Mouse (Mus musculus): ENCODE results near the gene Tmeff1.
A peak's percentile ranks its signal among the peaks of the same experiment; 100 is the strongest.
"Not testable (repeated sequence)": the region's sequence is repeated elsewhere in the genome, so short reads cannot be mapped to it uniquely, and the experiment has no call there.

Tmeff1 gene

GRCm38 (mm10) chr4:48676570-48677185 is 91.7 kb downstream of the Tmeff1 start:
- peak; percentile 30 for DNase-seq (ENCODE audit: low read depth, low spot score)

- no peak for DNase-seq (ENCODE audit: low read depth, low spot score)
Measured at GRCm38 (mm10) chr4:48677276-48677675, 92.3 kb downstream of the Tmeff1 start.

GRCm38 (mm10) chr4:48677812-48678211 is 92.8 kb downstream of the Tmeff1 start:
- peak; percentile 63 for DNase-seq (ENCODE audit: low read depth, low spot score)

- DNase-seq (ENCODE audit: low read depth, low spot score), result no peak
Measured at GRCm38 (mm10) chr4:48678793-48679192, 93.8 kb downstream of the Tmeff1 start.

GRCm38 (mm10) chr4:48679728-48680127 is 94.8 kb downstream of the Tmeff1 start:
- DNase-seq (ENCODE audit: low read depth, low spot score), result peak; percentile 33

GRCm38 (mm10) chr4:48680214-48680613 is 95.2 kb downstream of the Tmeff1 start:
- peak; percentile 55 for DNase-seq (ENCODE audit: low read depth, low spot score)

GRCm38 (mm10) chr4:48680648-48681343 is 95.8 kb downstream of the Tmeff1 start:
- DNase-seq (ENCODE audit: low read depth, low spot score), result peak; percentile 81

- no peak for DNase-seq (ENCODE audit: low read depth, low spot score)
Measured at GRCm38 (mm10) chr4:48683126-48683525, 98.2 kb downstream of the Tmeff1 start.

GRCm38 (mm10) chr4:48683633-48684209 is 98.7 kb downstream of the Tmeff1 start:
- DNase-seq (ENCODE audit: low read depth, low spot score), result not testable (repeated sequence)

- DNase-seq (ENCODE audit: low read depth, low spot score), result no peak
Measured at GRCm38 (mm10) chr4:48684593-48685187, 99.7 kb downstream of the Tmeff1 start.

GRCm38 (mm10) chr4:48688148-48688547 is 103.2 kb downstream of the Tmeff1 start:
- DNase-seq (ENCODE audit: low read depth, low spot score), result no peak

GRCm38 (mm10) chr4:48690640-48691039 is 105.7 kb downstream of the Tmeff1 start:
- DNase-seq (ENCODE audit: low read depth, low spot score), result peak; percentile 75

- peak; percentile 88 for DNase-seq (ENCODE audit: low read depth, low spot score)
Measured at GRCm38 (mm10) chr4:48691793-48692437, 106.9 kb downstream of the Tmeff1 start.

GRCm38 (mm10) chr4:48692736-48693292 is 107.8 kb downstream of the Tmeff1 start:
- DNase-seq (ENCODE audit: low read depth, low spot score), result no peak

GRCm38 (mm10) chr4:48696706-48697105 is 111.7 kb downstream of the Tmeff1 start:
- DNase-seq (ENCODE audit: low read depth, low spot score), result no peak

- peak; percentile 79 for DNase-seq (ENCODE audit: low read depth, low spot score)
Measured at GRCm38 (mm10) chr4:48697302-48697701, 112.3 kb downstream of the Tmeff1 start.
